In the genomic region with DNA sequence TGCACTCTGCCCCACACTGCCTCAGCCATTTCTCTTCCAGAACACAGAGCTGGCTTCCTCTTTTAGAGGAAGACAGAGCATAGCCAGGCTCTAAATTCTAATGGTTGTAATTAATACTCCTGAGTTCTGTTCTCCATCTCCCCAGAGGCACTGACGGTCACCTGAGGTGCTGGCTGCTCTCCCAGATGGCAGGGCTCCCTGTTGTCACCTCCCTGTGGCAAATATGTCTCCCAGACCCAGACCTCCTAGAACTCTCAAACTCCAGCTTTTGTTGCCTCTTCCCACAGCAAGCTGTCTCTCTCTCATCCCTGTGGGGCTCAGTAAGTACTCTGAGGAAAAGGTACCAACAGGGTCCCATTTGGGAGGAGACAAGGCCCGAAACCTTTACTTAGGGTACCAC, we compare ENCODE assay signal across 22 mouse cellular contexts. TPM values are rescaled to one million over a fixed set of nuclear protein-coding genes. Genes with fewer than 3 reads are reported as not detected.
DNase-seq lines count a peak whose midpoint lies in the region; ATAC-seq and TF ChIP-seq lines count a peak whose summit lies in the region.
"Had no signal": no experiment of that assay in that cellular context is flagged by ENCODE, and none has a peak within 500 bp of the region (broad histone marks: within the 10 kb centered on the region; RNA-seq: fewer than 3 reads in every experiment).

No protein-coding gene starts in this region.

- no peak overlapping the region for H3K4me3 ChIP-seq in heart, postnatal 0 days (ENCODE audit: low read depth, low read length)
- H3K4me3 ChIP-seq in heart, adult 2 months = no peak overlapping the region
- peak overlapping the region; percentile 31 for H3K4me3 ChIP-seq in megakaryocyte, embryonic 14.5 days (replicated peaks)
- H3K4me3 ChIP-seq: embryonic facial prominence, embryonic 13.5 days; forebrain, embryonic 12.5 days; heart, embryonic 10.5 days; heart, embryonic 15.5 days; hindbrain, embryonic 15.5 days had no signal

- H3K4me1 ChIP-seq in heart, postnatal 0 days (ENCODE audit: control insufficient read depth, insufficient read depth) = peaks cover 13% of the 10 kb centered on the region
- H3K4me1 ChIP-seq in heart, adult 2 months (ENCODE audit: control insufficient read depth, insufficient read depth, low read length) = peaks cover 11% of the 10 kb centered on the region
- H3K4me1 ChIP-seq in megakaryocyte, embryonic 14.5 days = peaks cover 100% of the 10 kb centered on the region
- H3K4me1 ChIP-seq: heart, embryonic 10.5 days had no signal

- WGBS in heart, postnatal 0 days = 67% methylated on average over 2 of the region's 2 CpGs
- WGBS in heart, adult 2 months = 71% methylated on average over 2 of the region's 2 CpGs

- H3K27ac ChIP-seq in heart, postnatal 0 days (ENCODE audit: low read depth) = no peak overlapping the region
- H3K27ac ChIP-seq in heart, adult 2 months = no peak overlapping the region
- H3K27ac ChIP-seq: embryonic facial prominence, embryonic 13.5 days; forebrain, embryonic 12.5 days; heart, embryonic 10.5 days; heart, embryonic 15.5 days; hindbrain, embryonic 15.5 days had no signal

- no peaks in the 10 kb centered on the region for H3K9me3 ChIP-seq in heart, postnatal 0 days (replicated peaks; ENCODE audit: control insufficient read depth, low read length)
- no peaks in the 10 kb centered on the region for H3K9me3 ChIP-seq in megakaryocyte, embryonic 14.5 days
- H3K9me3 ChIP-seq: embryonic facial prominence, embryonic 13.5 days; forebrain, embryonic 12.5 days; heart, embryonic 10.5 days; heart, embryonic 15.5 days; hindbrain, embryonic 15.5 days had no signal

- TF ChIP-seq CTCF in heart, postnatal 0 days (IDR thresholded peaks at IDR 0.05; ENCODE audit: low read depth) = no peak
- TF ChIP-seq CTCF in heart, adult 2 months (IDR thresholded peaks at IDR 0.05) = no peak

- H3K4me2 ChIP-seq in heart, postnatal 0 days (ENCODE audit: low read depth, low read length) = no peak overlapping the region
- H3K4me2 ChIP-seq: embryonic facial prominence, embryonic 13.5 days; forebrain, embryonic 12.5 days; heart, embryonic 15.5 days; hindbrain, embryonic 15.5 days had no signal

- ATAC-seq in heart, postnatal 0 days (ENCODE audit: insufficient read depth, low read depth) = no peak
- ATAC-seq in megakaryocyte, adult 5-6 weeks (ENCODE audit: poor library complexity, severe bottlenecking) = no peak
- ATAC-seq: activated CD4-positive, CD25-positive, alpha-beta regulatory T cell, adult 4 months; forebrain, embryonic 16.5 days; intestine, embryonic 16.5 days; Patski had no signal

- H3K9ac ChIP-seq in heart, postnatal 0 days (replicated peaks; ENCODE audit: low read depth, low read length) = no peak overlapping the region
- no peak overlapping the region for H3K9ac ChIP-seq in heart, adult 2 months (ENCODE audit: low read depth, low read length)
- H3K9ac ChIP-seq: embryonic facial prominence, embryonic 13.5 days; forebrain, embryonic 12.5 days; heart, embryonic 15.5 days; hindbrain, embryonic 15.5 days had no signal

- no peaks in the 10 kb centered on the region for H3K27me3 ChIP-seq in heart, postnatal 0 days (ENCODE audit: control insufficient read depth, insufficient read depth, low read length)
- H3K27me3 ChIP-seq in heart, adult 2 months (ENCODE audit: control insufficient read depth, insufficient read depth, low read length) = no peaks in the 10 kb centered on the region
- H3K27me3 ChIP-seq in megakaryocyte, embryonic 14.5 days (replicated peaks) = no peaks in the 10 kb centered on the region
- H3K27me3 ChIP-seq: embryonic facial prominence, embryonic 13.5 days; heart, embryonic 15.5 days; hindbrain, embryonic 15.5 days; Patski had no signal

- H3K36me3 ChIP-seq in heart, postnatal 0 days (replicated peaks; ENCODE audit: control insufficient read depth, insufficient read depth, low read length) = no peaks in the 10 kb centered on the region
- no peaks in the 10 kb centered on the region for H3K36me3 ChIP-seq in heart, adult 2 months (ENCODE audit: control insufficient read depth, insufficient read depth, low read length)
- H3K36me3 ChIP-seq in megakaryocyte, embryonic 14.5 days (replicated peaks; ENCODE audit: low read length) = peaks cover 74% of the 10 kb centered on the region
- H3K36me3 ChIP-seq: embryonic facial prominence, embryonic 13.5 days; forebrain, embryonic 12.5 days; heart, embryonic 10.5 days; heart, embryonic 15.5 days; hindbrain, embryonic 15.5 days had no signal

- no peak for TF ChIP-seq POLR2A in heart, adult 2 months (IDR thresholded peaks at IDR 0.05; ENCODE audit: insufficient read depth, low read depth, low read length)

- intact Hi-C loops in heart, adult 2 months (cut with DNase I) = no loop called here

- no peaks in the 10 kb centered on the region for H3K79me2 ChIP-seq in heart, adult 2 months (replicated peaks; ENCODE audit: control insufficient read depth, insufficient read depth, low read length)

- TF ChIP-seq EP300 in heart, postnatal 0 days (IDR thresholded peaks at IDR 0.05; ENCODE audit: low read depth) = 0 out of 2 replicates have a peak, but pooled peaks have one; percentile 31
- TF ChIP-seq EP300 in heart, adult 2 months (IDR thresholded peaks at IDR 0.05; ENCODE audit: insufficient read depth, low read depth, low read length) = no peak

- DNase-seq in adrenal gland, postnatal 10 days = peak; percentile 63
- no peak for DNase-seq in adrenal gland, postnatal 4 days (ENCODE audit: low spot score in 2 of 2)
- peak; percentile 44 for DNase-seq in heart, postnatal 0 days (ENCODE audit: low spot score)
- no peak for DNase-seq in heart, adult 2 months
- DNase-seq in embryo, embryonic 11 days = no peak
- DNase-seq: cerebellum, adult 11-12 months; cerebellum, adult 9-10 months; cerebellum, postnatal 25 days; gastrocnemius, postnatal 14 days; heart, adult 11 months; kidney, adult 8-10 months had no signal

RNA-seq across cellular contexts. Expression of gene Syne3, which starts 23.6 kb away (rescaled TPM):
- 1 to 10 TPM; 9.1 to 9.5 TPM for total RNA-seq in adrenal gland, postnatal 10 days (2021)
- total RNA-seq in adrenal gland, postnatal 4 days (2021) = 10 to 100 TPM; 11.3 to 11.7 TPM
- 5.0 TPM in 2 replicates for total RNA-seq in heart, postnatal 0 days (2014; rRNA removed; ENCODE audit: low replicate concordance)
- polyA plus RNA-seq in heart, postnatal 0 days (2015; fragmentation: Nextera tagmentation; extraction: Ambion mirVana) = 1.8 TPM in 2 replicates
- 1 to 10 TPM; 7.0 to 8.5 TPM for total RNA-seq in heart, adult 2 months (2021)
- polyA plus RNA-seq in heart, adult 2 months (2012; rRNA removed) = 2.3 and 3.0 TPM in 2 replicates
- polyA plus RNA-seq in megakaryocyte, embryonic 14.5 days (2012; ENCODE audit: insufficient read depth, low replicate concordance) = 4.2 and 6.8 TPM in 2 replicates
- 14.1 and 17.8 TPM in 2 replicates for total RNA-seq in megakaryocyte, adult 5-6 weeks (2015)
- 26.9 and 28.4 TPM in 2 replicates for total RNA-seq in megakaryocyte, adult 5-6 weeks (2017)

RNA-seq across cellular contexts. Expression of gene Glrx5, which starts 46.5 kb away (rescaled TPM):
- total RNA-seq in adrenal gland, postnatal 10 days (2021) = 100 to 1,000 TPM; 158 to 160 TPM
- total RNA-seq in adrenal gland, postnatal 4 days (2021) = 100 to 1,000 TPM; 134 to 139 TPM
- total RNA-seq in heart, postnatal 0 days (2014; rRNA removed; ENCODE audit: low replicate concordance) = 44.7 and 87.7 TPM in 2 replicates
- polyA plus RNA-seq in heart, postnatal 0 days (2015; fragmentation: Nextera tagmentation; extraction: Ambion mirVana) = 210 and 217 TPM in 2 replicates
- total RNA-seq in heart, adult 2 months (2021) = 10 to 100 TPM; 86.5 to 94.7 TPM
- polyA plus RNA-seq in heart, adult 2 months (2012; rRNA removed) = 103 and 104 TPM in 2 replicates
- polyA plus RNA-seq in megakaryocyte, embryonic 14.5 days (2012; ENCODE audit: insufficient read depth, low replicate concordance) = 46.1 and 131 TPM in 2 replicates
- 24.8 and 35.1 TPM in 2 replicates for total RNA-seq in megakaryocyte, adult 5-6 weeks (2015)
- total RNA-seq in megakaryocyte, adult 5-6 weeks (2017) = 10.0 and 10.7 TPM in 2 replicates

Comparison
In these comparisons a context has a peak if more than half of its experiments do, and no peak if none do; other contexts are left out.
1. DNase-seq: peak in adrenal gland, postnatal 10 days (single experiment) and heart, postnatal 0 days (single experiment); none in adrenal gland, postnatal 4 days (0 of 2), heart, adult 2 months (0 of 2) and embryo, embryonic 11 days (single experiment).